Mouse (Mus musculus): ENCODE results near the gene Zc2hc1c. TPM values are rescaled to one million over a fixed set of nuclear protein-coding genes. Genes with fewer than 3 reads are reported as not detected.
A peak's percentile ranks its signal among the peaks of the same experiment; 100 is the strongest.
"Not testable (repeated sequence)": the region's sequence is repeated elsewhere in the genome, so short reads cannot be mapped to it uniquely, and the experiment has no call there.

Gene Zc2hc1c
- 3.6 and 5.0 TPM in 2 replicates for polyA plus RNA-seq (2012; rRNA removed)

DNA sequence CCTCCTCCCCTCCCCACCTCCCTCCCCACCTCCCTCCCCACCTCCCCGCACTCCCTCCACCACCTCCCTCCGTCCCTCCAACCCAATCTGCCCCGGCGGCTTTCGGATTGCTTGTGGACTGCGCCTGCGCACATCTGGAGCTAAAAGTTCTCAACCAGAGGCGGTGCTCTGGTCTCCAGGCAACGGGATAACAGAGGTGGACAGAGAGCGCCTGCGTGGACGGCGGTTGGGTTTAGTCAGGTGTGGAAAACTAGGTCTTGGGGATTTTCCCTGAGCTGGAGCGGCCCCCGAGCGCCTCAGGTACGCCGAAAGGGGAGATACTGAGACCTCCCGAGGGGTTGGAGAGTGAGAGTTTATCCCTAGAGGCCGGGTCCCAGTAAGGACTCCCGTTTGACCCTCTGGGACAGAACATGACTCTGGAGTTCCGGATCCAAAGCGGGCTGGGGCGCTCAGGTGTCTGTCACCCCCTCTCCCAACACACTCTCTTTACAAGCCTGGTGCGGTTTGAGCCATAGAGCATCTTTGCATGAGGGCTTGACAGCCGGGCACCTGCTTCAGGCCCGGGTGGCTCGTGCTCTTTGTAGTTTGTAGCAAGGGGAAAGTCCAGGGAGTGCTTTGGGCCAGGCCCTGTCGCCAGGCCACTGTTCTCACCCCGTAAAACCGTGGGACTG lies at the start of gene Zc2hc1c:
Zc2hc1c (plus strand) TSS at position 106 of the 671 bp plus-strand sequence.
- DNase-seq (ENCODE audit: low read depth) = no peak

DNA sequence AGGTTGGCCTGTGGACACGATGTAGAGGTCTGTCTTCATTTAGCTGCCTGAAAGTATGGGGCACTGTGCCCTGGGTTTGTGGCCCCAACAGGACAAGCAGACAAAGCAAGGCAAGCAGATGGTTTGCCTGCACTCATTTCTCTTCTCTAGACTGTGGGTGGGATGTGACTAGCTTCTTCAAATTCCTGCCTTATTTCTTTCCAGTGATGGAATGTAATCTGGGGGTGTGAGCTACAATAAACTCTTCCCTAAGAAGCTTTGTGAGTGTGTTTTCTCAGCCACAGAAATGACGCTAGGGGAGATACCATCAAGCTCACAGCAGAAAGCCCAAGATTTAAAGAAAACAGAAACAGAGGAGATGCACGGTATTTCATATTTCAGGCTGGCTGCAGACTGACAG lies 36.3 kb upstream of the Zc2hc1c start:
- DNase-seq (ENCODE audit: low read depth) = no peak

DNA sequence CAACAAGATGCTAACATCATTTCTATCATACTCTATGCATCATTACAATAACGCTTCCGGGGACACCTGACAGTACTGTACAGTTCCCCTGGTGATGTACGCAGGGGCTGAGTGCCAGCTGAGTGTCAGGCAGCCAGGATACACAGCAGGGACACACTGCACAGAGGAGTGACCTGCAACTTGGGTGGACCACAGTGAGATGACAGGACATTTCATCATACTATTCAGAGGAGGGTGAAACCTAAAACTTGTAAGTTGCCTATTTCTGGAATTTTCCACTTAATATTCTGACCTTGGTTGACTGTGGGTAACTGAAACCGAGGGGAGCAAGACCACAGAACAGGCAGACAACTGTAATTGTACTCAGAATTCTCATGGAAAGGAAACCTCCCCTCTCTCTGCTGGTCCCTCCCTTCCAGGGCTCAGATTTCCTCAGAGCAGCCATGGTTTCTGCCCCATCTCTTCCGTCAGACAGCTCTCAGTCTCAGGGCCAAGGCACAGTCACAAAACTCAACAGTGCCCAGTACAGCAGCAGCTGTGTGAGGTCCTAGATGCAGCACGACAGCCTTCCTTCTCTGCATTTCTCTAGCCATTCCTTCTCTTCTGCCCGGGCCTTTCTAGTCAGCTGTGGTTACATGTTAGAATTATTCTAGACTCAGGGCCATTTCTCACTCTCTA lies 32.2 kb upstream of the Zc2hc1c start:
- DNase-seq (ENCODE audit: low read depth) = no peak

DNA sequence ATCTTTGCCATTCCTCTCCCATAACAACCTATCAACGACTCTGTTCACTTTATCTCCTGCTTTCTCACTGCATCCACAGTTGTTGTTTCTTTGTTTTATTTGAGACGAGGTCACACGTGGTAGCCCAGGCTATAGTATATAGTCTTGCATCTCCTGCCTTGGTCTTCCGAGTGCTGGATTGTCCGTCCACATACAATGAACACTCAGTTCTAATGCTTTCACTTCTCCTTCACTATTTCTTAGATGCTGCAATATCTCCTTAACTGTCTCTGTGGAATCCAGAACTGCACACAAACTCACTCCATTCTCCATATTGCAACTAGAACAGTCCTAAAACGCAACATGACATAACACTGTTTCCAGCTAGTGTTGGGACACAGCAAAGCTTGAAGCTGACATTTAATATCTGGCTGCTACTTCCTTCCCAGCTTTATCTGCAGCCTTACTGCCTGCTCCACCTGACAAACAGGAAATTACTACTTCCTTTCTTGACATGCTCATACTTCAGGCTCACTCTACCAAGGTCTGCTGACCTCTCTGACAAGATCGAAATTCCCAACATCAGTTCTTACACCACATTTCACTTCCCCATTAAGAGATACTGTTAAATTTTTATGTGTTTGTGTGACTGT lies 31.3 kb upstream of the Zc2hc1c start:
- DNase-seq (ENCODE audit: low read depth) = no peak

DNA sequence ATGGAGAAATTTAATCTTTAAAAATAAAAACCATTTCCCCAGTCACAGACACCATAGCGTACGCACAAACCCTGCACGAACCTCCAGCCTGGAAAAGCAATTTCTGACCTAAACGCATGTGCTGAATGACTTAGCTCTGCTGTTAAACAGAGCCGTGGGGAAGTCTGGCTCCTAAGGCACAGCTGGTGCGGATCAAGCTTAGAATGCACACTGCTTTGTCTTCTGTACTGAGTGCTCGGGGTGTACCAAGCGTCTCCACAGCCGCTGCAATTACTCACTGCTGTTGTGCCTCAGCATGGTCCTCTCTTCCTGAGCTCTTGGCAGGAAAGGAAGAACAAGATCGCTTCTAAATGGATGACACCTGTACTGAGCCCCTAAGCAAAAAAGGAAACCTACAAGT lies 25.9 kb upstream of the Zc2hc1c start:
- no peak for DNase-seq (ENCODE audit: low read depth)

DNA sequence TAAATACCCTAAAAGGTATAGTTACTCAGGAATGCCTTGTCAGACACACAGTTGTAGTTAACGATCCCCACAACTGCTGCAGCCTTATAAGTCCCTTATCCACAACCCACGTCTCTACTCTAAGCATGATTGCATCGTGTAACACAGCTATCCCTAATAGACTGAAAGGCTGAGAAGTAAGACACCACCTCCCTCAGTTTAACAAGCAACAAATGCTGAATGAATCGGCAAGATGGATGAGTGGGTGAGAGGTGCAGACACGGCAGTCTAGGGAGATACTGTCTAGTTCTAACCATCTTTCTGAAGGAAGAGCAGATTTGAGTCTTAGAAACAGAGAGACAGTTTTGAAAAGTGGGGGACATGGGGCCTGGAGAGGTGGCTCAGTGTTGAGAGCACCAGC lies 25.2 kb upstream of the Zc2hc1c start:
- no peak for DNase-seq (ENCODE audit: low read depth)

DNA sequence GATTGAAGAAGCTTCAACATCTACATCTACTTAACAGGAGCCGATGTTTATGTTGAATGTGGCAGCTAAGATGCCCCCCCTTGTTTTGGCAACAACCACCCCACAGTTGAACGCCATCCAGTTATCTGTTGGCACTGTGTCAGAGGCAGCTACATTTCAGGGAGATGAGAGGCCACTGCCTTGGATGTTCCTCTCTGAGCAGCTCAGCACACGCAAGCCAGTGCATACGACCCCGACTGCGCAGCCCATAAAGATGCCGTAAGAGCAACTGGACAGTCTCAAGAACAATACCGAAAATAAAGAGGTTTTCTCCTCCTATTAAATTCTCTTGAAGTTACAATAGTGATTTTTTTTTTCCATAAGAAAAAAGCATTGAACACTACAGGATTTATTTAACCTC lies 23.9 kb upstream of the Zc2hc1c start:
- no peak for DNase-seq (ENCODE audit: low read depth)

DNA sequence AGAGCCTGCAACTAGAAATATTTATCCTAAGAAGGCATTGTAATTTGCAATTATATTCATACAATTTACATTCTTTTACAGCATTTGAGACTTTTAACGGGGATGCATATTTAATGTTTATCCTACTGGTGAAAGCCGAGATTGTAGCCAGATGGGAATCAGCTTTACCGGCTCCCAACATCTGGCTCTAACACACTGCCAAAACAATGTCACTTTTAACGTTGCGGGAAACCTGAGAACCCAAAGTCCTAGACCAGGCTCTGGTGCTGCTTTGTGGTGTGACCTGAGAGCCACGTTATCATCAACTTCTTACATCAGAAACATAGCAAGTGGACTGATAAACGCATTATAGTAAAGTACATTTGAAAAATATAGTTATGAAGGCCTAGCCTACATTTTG lies 23.5 kb upstream of the Zc2hc1c start:
- no peak for DNase-seq (ENCODE audit: low read depth)

DNA sequence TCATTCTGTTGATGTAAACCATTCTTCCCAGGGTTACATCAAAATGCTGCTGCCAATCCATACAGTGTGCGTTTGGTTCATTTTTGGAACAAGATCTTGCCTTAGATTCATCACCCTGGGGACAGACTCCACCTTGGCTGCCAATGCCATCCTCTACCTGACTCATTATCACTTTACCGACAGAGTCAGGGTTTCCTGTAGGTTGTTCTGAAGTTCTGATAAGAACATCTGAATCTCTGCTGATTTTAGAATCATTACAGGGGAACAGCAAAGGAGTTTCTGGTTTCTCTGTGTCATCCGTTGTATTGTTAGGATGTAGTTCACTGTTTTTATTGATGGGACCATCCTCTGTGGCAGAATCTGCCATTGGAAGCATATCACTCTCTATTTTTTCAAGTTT lies 22.1 kb upstream of the Zc2hc1c start:
- no peak for DNase-seq (ENCODE audit: low read depth)

DNA sequence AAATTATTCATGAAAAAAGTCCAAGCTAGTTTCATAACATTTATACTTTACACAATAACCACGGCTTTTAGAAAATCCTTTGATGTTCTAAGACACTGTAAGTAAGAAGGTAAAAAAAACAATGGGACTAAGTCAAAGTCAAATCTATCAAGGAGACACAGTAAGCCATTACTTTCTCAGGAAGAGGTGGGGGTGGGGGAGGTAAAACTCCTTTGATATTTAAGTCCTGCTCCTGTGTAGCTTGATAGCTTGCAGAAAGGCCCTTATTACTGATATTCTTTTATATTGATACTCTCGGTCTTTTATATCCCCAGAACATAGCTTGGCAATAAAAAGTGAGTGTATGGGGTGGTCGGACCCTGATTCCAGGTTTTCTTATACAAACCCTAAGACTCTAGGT lies 18.6 kb upstream of the Zc2hc1c start:
- no peak for DNase-seq (ENCODE audit: low read depth)

DNA sequence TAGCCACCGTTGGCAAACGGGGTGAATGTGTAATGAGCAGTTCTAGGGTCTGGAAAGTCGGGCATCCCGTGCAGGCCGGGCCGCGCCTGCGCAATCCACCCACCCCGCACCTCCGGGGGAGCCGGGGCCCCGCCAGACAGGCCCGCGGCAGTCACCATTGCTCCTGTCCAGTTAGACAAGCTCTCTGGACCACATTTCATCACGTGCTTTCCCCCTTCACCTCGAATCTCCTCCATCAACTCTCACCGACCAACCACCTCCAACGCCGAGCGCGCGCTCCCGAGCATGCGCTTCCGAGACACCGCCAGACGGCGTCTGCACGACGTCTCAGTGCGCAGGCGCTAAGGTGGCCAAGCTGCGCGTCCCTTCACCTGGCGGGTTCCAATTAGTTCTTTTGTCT lies 18.1 kb upstream of the Zc2hc1c start, which contains the start of gene Mlh3:
Mlh3 (minus strand) TSS at position 281 of the 400 bp plus-strand sequence.
- DNase-seq (ENCODE audit: low read depth) = no peak

DNA sequence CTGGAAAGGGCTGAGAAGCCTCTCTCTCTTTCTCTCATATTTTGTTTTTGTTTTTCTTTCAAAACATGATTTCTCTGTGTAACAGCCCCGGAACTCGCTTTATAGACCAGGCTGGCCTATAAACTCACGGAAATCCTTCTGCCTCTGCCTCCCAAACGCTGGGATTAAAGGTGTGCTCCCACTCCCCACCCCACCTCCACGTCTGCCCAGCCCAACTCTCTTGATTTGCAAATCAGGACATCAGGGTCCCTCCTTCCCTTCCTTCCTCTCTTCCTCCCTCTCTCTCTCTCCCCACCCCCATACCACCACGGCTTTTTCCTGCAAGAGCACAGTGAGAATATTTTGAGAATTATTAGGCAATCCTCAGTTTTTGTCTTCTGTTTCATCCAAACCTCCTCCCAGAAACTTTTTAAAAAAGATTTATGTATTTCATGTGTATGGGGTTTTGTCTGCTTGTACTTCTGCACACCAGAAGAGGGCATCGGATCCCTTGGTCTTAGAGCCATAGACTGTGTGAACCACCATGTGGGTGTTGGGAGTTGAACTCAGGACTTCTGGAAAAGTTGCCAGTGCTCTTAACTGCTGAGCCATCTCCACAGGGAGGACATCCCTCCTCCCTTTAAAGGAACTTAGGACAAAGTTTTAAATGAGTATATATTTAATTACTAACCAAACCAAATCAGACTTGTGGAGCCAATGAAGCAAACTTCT lies 17.1 kb upstream of the Zc2hc1c start:
- no peak for DNase-seq (ENCODE audit: low read depth)

DNA sequence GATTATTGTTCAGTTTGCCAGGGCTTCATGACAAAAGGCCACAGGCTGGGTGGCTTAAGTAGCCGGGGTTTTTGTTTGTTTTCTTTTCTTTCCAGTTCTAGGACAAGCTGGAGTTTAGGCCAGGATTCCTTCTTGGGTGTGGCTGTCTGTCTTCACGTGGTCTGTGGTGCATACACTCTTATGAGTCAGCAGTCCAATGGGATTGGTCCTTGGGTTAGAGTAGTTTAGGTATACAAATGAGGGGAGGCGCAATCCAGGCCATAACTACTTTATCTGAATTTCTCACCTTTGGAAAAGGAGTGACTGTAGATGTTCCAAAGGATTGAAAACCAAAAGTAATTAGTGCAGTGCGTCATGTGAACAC lies 16.6 kb upstream of the Zc2hc1c start:
- DNase-seq (ENCODE audit: low read depth) = no peak

DNA sequence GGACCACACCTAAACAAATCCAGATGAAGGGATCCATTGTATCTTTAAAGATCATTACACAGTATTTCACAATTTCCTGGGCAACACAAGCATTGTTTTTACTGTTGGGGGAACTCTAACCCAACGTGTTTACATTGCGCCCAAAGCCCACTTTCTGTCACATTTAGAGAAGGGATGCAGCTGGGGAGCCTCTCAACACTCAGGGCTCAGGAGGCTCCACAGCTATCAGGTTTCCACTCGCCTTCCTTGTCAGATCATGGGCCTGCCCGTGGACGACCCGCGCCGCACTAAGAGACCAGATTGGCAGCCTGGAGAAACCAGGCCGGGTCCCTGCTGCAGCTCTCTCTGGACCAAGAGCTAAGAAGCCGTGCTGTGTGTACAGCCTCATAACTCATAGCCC lies 14.9 kb upstream of the Zc2hc1c start:
- DNase-seq (ENCODE audit: low read depth) = no peak

DNA sequence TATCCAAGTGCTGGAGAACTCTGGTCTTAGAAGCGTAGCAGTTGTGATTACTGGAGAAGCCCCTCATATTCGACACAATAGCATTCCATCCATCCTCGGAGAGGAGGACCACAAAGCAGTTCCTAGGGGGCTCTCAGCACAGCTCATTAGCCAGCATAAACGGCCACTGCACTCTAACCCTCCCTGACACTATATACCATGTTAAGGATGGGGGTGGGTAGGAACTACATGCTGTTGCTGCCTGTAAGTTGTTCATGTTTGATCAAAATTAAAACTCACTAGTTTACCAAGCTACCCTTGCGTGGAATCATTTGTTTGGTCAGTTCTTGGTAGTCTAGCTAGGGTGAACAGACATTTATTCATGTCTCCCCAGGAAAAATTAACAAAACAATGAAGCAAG lies 12.1 kb upstream of the Zc2hc1c start:
- DNase-seq (ENCODE audit: low read depth) = no peak

DNA sequence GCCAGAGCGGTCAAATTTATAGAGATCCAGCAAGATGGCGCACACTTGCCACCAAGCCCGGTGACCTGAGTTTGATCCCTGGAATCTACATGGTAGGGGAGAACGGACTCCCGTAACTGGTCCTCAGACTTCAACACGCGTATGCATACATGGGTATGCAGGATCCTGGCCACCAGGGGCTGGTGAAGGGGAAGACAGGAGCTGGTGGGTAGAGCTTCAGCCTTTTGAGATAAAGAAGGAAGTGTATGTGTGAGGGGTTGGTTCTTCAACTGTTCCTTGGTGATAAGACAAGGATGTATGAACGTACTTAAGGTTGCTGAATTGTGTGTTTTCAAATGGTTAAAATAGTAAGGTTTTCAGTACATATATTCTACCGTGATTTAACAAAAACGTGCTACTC lies 9.5 kb upstream of the Zc2hc1c start:
- DNase-seq (ENCODE audit: low read depth) = no peak

DNA sequence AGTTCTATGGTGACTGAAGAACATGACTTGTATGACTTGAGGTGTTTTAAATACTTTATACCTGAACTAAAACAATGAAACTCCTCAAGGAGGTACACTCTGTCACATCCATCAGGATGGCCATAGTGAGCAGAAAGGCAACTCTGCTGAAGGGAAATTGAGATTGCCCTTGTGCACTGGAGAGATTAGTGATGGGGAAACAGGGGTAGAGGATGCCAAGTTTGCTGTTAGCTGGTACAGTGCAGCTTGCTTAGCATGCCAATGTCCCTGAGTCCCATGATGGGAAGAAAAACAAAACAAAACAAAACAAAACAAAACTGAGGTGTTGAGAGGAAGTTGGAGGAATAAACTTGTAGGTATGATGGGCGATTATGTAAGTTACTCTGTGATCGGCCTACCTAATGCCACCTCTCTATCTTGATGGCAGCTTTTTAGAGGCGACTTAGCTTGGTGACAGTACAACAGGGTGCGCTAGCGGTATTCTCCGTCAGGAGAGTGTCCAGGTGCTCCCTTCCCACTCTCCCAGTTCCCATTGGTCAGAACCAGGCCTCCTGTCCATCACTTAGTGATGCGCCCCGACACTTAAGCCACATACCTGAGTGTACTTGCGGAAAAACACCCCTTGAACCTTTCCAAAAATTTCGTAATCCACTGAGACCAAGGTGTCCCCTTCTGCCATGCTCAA lies 8.9 kb upstream of the Zc2hc1c start:
- DNase-seq (ENCODE audit: low read depth) = peak; percentile 45

DNA sequence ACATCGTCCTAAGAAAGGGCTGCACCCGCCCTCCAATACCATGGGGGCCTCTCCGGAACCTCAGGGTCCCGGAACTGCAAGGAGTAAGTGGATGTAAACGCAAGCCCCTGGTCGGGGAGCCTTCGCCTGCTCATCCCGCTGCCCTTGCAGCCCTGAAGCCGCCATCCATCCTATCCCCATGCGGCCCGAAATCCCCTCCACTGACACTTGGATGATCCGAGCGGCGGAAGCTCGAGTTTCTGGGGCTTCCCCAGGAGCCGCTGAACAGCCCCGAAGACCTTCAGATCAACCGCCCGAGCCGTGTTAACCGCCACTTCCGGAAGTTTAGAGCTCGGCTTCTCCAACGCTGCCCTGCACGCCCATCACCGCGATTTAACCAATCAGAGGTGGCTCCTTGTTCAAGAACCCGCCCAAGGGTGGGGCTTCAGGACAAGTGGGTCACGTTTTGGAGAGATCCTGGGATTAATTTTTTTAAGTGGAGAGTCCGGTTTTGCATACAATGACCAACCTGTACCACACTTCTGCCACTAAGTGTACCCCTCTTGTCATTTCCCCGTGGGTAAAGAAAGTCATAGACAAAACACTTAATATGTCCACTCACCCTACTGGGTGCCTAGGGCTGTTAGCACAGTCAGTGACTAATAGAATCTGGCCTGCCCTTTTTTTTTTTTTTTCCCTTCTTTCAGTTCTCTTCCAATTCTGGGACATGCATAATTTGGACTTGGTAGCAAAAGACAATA lies 8.1 kb upstream of the Zc2hc1c start:
- peak; percentile 72 for DNase-seq (ENCODE audit: low read depth)

DNA sequence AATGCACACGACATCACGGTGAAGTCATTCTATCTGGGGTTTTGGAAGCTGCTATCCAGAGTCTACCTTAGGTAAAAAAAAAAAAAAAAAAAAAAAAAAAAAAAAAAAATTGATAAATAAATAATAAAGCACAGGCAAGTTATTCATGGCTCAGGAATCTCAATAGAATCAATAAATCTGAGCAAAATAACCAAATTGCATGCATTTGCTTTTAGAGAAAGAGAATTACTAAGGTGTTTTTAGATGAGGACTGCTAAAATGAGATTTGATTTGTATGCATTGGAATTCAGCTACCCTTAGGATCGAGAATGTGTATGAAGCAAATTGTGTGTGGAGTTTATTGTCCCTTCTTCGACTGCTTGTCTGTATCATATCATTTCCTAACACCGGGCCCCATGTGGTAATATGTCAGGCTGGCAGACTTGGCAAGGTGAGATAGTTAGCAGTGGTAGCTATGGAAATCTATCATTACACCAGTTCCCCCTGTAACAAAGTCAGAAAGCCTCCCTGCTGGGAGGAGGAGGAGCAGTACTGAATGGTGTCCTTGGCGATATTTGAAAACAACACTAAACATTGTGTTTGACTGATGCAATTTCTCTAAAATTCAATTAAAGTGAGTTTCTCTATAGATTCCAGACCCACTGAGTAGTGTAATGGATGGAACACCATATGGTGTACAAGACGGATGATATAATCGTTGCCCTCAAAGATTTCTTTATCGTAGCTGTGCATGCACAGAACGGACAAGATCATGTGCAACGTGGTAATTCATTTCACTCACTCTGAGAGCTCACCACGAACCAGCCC lies 7.3 kb upstream of the Zc2hc1c start:
- no peak for DNase-seq (ENCODE audit: low read depth)

DNA sequence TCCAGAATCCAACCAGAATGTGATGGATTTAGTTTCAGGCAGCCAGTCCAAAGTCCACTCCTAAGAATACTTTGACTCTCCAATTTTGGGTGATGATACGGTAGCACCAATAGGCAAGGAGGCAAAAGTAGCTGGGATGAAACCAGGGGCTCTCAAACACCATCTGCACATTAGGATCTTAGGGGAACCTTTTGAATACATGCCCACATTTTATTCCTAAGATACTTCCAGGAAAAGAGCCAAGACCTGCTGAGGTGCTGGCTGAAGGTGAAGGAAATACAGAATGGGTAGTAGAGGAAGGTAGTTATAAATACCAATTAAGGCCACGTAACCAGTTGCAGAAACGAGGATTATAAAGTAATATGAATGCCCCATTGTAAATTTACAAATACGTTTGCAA lies 6.6 kb upstream of the Zc2hc1c start:
- DNase-seq (ENCODE audit: low read depth) = not testable (repeated sequence)

Measured in gonadal fat pad, adult 2 months (tissue).